Comparison of ENCODE assay signal across 9 mouse cellular contexts in the genomic region with DNA sequence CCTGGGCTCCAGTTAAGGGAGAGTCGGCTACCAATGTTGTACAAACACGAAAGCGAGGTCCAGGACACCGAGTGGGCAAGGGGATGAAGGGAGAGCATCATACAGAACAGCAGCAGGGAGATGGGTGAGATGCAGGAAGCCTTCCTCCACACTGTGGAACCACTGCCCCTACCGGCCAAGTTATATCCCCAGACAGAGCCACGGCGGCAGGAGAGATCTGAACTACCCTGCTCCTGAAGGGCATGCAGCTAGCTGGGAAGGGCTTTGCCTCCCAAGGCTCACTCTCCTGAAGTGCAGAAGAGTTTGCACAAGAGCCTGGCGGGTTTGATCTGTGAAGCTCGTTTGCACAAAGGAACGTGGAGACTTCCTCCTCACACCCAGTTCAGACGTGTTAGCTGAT.
A peak's percentile ranks its signal among the peaks of the same experiment; 100 is the strongest.
DNase-seq lines count a peak whose midpoint lies in the region; ATAC-seq lines count a peak whose summit lies in the region.
"Had no signal": no experiment of that assay in that cellular context is flagged by ENCODE, and none has a peak within 500 bp of the region (broad histone marks: within the 10 kb centered on the region; RNA-seq: fewer than 3 reads in every experiment).

No protein-coding gene starts in this region.

- peaks cover 47% of the 10 kb centered on the region for H3K27me3 ChIP-seq in intestine, embryonic 15.5 days (replicated peaks)
- peaks cover 25% of the 10 kb centered on the region for H3K27me3 ChIP-seq in midbrain, embryonic 11.5 days (ENCODE audit: control insufficient read depth, insufficient read depth, low read length)

- no peak overlapping the region for H3K9ac ChIP-seq in intestine, embryonic 15.5 days
- no peak overlapping the region for H3K9ac ChIP-seq in midbrain, embryonic 11.5 days (ENCODE audit: low read length)
- H3K9ac ChIP-seq: neural tube, embryonic 12.5 days had no signal

- H3K9me3 ChIP-seq in intestine, embryonic 15.5 days, result no peaks in the 10 kb centered on the region
- H3K9me3 ChIP-seq in midbrain, embryonic 11.5 days (ENCODE audit: control insufficient read depth, low read length), result no peaks in the 10 kb centered on the region
- H3K9me3 ChIP-seq: neural tube, embryonic 12.5 days had no signal

- H3K4me1 ChIP-seq in intestine, embryonic 15.5 days (replicated peaks), result no peaks in the 10 kb centered on the region
- peaks cover 10% of the 10 kb centered on the region for H3K4me1 ChIP-seq in midbrain, embryonic 11.5 days (ENCODE audit: control insufficient read depth, insufficient read depth, low read length)

- no peak overlapping the region for H3K4me3 ChIP-seq in intestine, embryonic 15.5 days (replicated peaks)
- no peak overlapping the region for H3K4me3 ChIP-seq in midbrain, embryonic 11.5 days (ENCODE audit: low read depth, low read length)
- H3K4me3 ChIP-seq: neural tube, embryonic 12.5 days had no signal

- peak; percentile 62; the same call in 1 of the 2 replicates for ATAC-seq in intestine, embryonic 15.5 days
- 0 out of 2 replicates have a peak, but pooled peaks have one; percentile 52 for ATAC-seq in midbrain, embryonic 11.5 days (ENCODE audit: low FRiP score)

- WGBS in intestine, embryonic 15.5 days, result 14% methylated on average over 11 of the region's 11 CpGs
- WGBS in midbrain, embryonic 11.5 days, result 18% methylated on average over 11 of the region's 11 CpGs

- peak; percentile 47 to 56 for DNase-seq in cerebellum, postnatal 14 days
- no peak for DNase-seq in cerebellum, adult 9-10 months
- DNase-seq in right cerebral cortex, postnatal 14 days, result peak; percentile 33
- DNase-seq in right cerebral cortex, adult 2 months (ENCODE audit: low spot score in 2 of 2), result no peak
- DNase-seq in midbrain, embryonic 11.5 days (ENCODE audit: low spot score, missing footprints), result no peak
- no peak for DNase-seq in ovary, postnatal 10 days (ENCODE audit: low spot score)
- no peak for DNase-seq in layer of hippocampus, postnatal 10 days (ENCODE audit: low spot score in 2 of 2)

- no peaks in the 10 kb centered on the region for H3K36me3 ChIP-seq in intestine, embryonic 15.5 days
- no peaks in the 10 kb centered on the region for H3K36me3 ChIP-seq in midbrain, embryonic 11.5 days (ENCODE audit: control insufficient read depth, insufficient read depth, low read length)
- H3K36me3 ChIP-seq: neural tube, embryonic 12.5 days had no signal

- no peak overlapping the region for H3K27ac ChIP-seq in intestine, embryonic 15.5 days
- H3K27ac ChIP-seq in midbrain, embryonic 11.5 days (ENCODE audit: low read depth, low read length), result no peak overlapping the region
- H3K27ac ChIP-seq: neural tube, embryonic 12.5 days had no signal

- no peak overlapping the region for H3K4me2 ChIP-seq in intestine, embryonic 15.5 days (replicated peaks)
- H3K4me2 ChIP-seq in midbrain, embryonic 11.5 days, result no peak overlapping the region

Comparison
In these comparisons a context has a peak if more than half of its experiments do, and no peak if none do; other contexts are left out.
1. DNase-seq: peak in cerebellum, postnatal 14 days (2 of 2) and right cerebral cortex, postnatal 14 days (single experiment); none in cerebellum, adult 9-10 months (single experiment), right cerebral cortex, adult 2 months (0 of 2), midbrain, embryonic 11.5 days (single experiment), ovary, postnatal 10 days (single experiment) and layer of hippocampus, postnatal 10 days (0 of 2).